Mouse (Mus musculus) MEL (cell line): ENCODE data around the gene Tdrkh. TPM values are rescaled to one million over a fixed set of nuclear protein-coding genes. Genes with fewer than 3 reads are reported as not detected.

ENCODE experiments used
- DNase-seq: peaks from one replicate; pipeline ENCODE4 v3.0.0; 2011; ENCODE audit warnings: low read depth, low spot score
- H3K27ac ChIP-seq: 2 replicates; pipeline ENCODE4 v1.5.1; 2012; ENCODE audit warnings: low read depth, mild to moderate bottlenecking, control low read depth, low read length, moderate library complexity; ENCODE audit not compliant: control insufficient read depth
- H3K27me3 ChIP-seq, 2 experiments: fragments of 150-350 bp in 1 of 2; sonication (generic) in 1 of 2; 2 replicates each; pipeline ENCODE4 v1.6.1; 2012; ENCODE audit warnings: low read length in 2 of 2, mild to moderate bottlenecking in 2 of 2, improper control_type of control experiment in 1 of 2, moderate library complexity in 1 of 2; ENCODE audit not compliant: insufficient read depth in 2 of 2, control insufficient read depth in 1 of 2
- H3K36me3 ChIP-seq, 2 experiments: 2 replicates each; pipeline ENCODE4 v1.6.1; 2012 to 2014; ENCODE audit warnings: low read length in 2 of 2, improper control_type of control experiment in 1 of 2, inconsistent platforms in 1 of 2, mild to moderate bottlenecking in 1 of 2; ENCODE audit not compliant: insufficient read depth in 2 of 2, control insufficient read depth in 1 of 2
- H3K4me1 ChIP-seq, 2 experiments: fragments of 150-350 bp in 1 of 2; sonication (generic) in 1 of 2; 2 replicates each; pipeline ENCODE4 v1.6.1; 2012; ENCODE audit warnings: low read length in 2 of 2, improper control_type of control experiment in 1 of 2, mild to moderate bottlenecking in 1 of 2; ENCODE audit not compliant: insufficient read depth in 2 of 2, control insufficient read depth in 1 of 2
- H3K4me3 ChIP-seq, 2 experiments: fragments of 150-350 bp in 1 of 2; sonication (generic) in 1 of 2; 2 replicates each; pipeline ENCODE4 v1.5.1; 2012; ENCODE audit warnings: low read depth in 2 of 2, low read length in 2 of 2, mild to moderate bottlenecking in 2 of 2, moderate library complexity in 2 of 2, control low read depth in 1 of 2, improper control_type of control experiment in 1 of 2; ENCODE audit not compliant: control insufficient read depth in 1 of 2, insufficient read depth in 1 of 2
- H3K79me2 ChIP-seq: 2 replicates; pipeline ENCODE4 v1.6.1; 2012; ENCODE audit warnings: mild to moderate bottlenecking, low read length, moderate library complexity; ENCODE audit not compliant: control insufficient read depth, poor library complexity, insufficient read depth
- H3K9ac ChIP-seq: 2 replicates; pipeline ENCODE4 v1.6.1; 2012; ENCODE audit warnings: low read depth, mild to moderate bottlenecking, control low read depth, low read length, moderate library complexity; ENCODE audit not compliant: control insufficient read depth, poor library complexity, severe bottlenecking
- H3K9me3 ChIP-seq: fragments of 150-350 bp; sonication (generic); replicated peaks from 2 replicates; pipeline ENCODE4 v1.6.1; 2012; ENCODE audit warnings: mild to moderate bottlenecking, low read length, improper control_type of control experiment, moderate library complexity; ENCODE audit not compliant: insufficient read depth
- BHLHE40 ChIP-seq: IDR thresholded peaks from 2 replicates; pipeline ENCODE4 v1.6.1; 2012; ENCODE audit warnings: low read depth, mild to moderate bottlenecking, inconsistent platforms, low read length, improper control_type of control experiment, borderline replicate concordance
- CHD1 ChIP-seq: IDR thresholded peaks from 2 replicates; pipeline ENCODE4 v1.6.1; 2012; ENCODE audit warnings: low read depth, mild to moderate bottlenecking, inconsistent platforms, low read length, improper control_type of control experiment
- CHD2 ChIP-seq: IDR thresholded peaks from 2 replicates; pipeline ENCODE4 v1.6.1; 2011; ENCODE audit warnings: low read length, improper control_type of control experiment
- E2F4 ChIP-seq: IDR thresholded peaks from 2 replicates; pipeline ENCODE4 v1.6.1; 2011; ENCODE audit warnings: low read depth, low read length, improper control_type of control experiment, borderline replicate concordance
- EP300 ChIP-seq, 2 experiments: IDR thresholded peaks; 2 replicates each; pipeline ENCODE4 v1.6.1; 2011; ENCODE audit warnings: improper control_type of control experiment in 2 of 2, low read length in 2 of 2, low read depth in 1 of 2, mild to moderate bottlenecking in 1 of 2
- GABPA ChIP-seq: IDR thresholded peaks from 2 replicates; pipeline ENCODE4 v1.6.1; 2012; ENCODE audit warnings: low read depth, mild to moderate bottlenecking, inconsistent platforms, low read length, improper control_type of control experiment, moderate library complexity
- GATA1 ChIP-seq: IDR thresholded peaks from 2 replicates; pipeline ENCODE4 v1.6.1; 2011; ENCODE audit warnings: low read depth, low read length, improper control_type of control experiment
- KAT2A ChIP-seq: conservative IDR thresholded peaks from 2 replicates; pipeline ENCODE4 v1.6.1; 2012; ENCODE audit warnings: low read depth, low read length, improper control_type of control experiment, inconsistent platforms
- MAFK ChIP-seq: IDR thresholded peaks from 2 replicates; pipeline ENCODE4 v1.6.1; 2011; ENCODE audit warnings: low read depth, mild to moderate bottlenecking, low read length, improper control_type of control experiment, borderline replicate concordance
- MAX ChIP-seq: IDR thresholded peaks from 2 replicates; pipeline ENCODE4 v1.6.1; 2011; ENCODE audit warnings: low read length, improper control_type of control experiment
- MAZ ChIP-seq: IDR thresholded peaks from 2 replicates; pipeline ENCODE4 v1.6.1; 2012; ENCODE audit warnings: low read depth, mild to moderate bottlenecking, inconsistent platforms, low read length, improper control_type of control experiment
- MEF2A ChIP-seq: IDR thresholded peaks from 2 replicates; pipeline ENCODE4 v1.6.1; 2014; ENCODE audit warnings: low read depth, mild to moderate bottlenecking, inconsistent platforms, low read length, improper control_type of control experiment; ENCODE audit not compliant: poor library complexity, insufficient replicate concordance, severe bottlenecking; ENCODE audit errors: extremely low read depth
- MXI1 ChIP-seq: IDR thresholded peaks from 2 replicates; pipeline ENCODE4 v1.6.1; 2011; ENCODE audit warnings: mild to moderate bottlenecking, low read depth, low read length, improper control_type of control experiment
- MYC ChIP-seq: IDR thresholded peaks from 2 replicates; pipeline ENCODE4 v1.6.1; 2011; ENCODE audit warnings: low read depth, mild to moderate bottlenecking, low read length, improper control_type of control experiment, moderate library complexity
- NELFE ChIP-seq: IDR thresholded peaks from 2 replicates; pipeline ENCODE4 v1.6.1; 2011; ENCODE audit warnings: low read depth, low read length, improper control_type of control experiment
- NRF1 ChIP-seq: IDR thresholded peaks from 2 replicates; pipeline ENCODE4 v1.6.1; 2014; ENCODE audit warnings: low read depth, mild to moderate bottlenecking, inconsistent platforms, low read length, improper control_type of control experiment, moderate library complexity; ENCODE audit not compliant: poor library complexity, insufficient read depth, severe bottlenecking
- POLR2A ChIP-seq, 2 experiments: IDR thresholded peaks; 2 replicates each; pipeline ENCODE4 v1.6.1; 2011 to 2012; ENCODE audit warnings: low read length in 2 of 2, mild to moderate bottlenecking in 2 of 2, control low read depth in 1 of 2, improper control_type of control experiment in 1 of 2, low read depth in 1 of 2, moderate library complexity in 1 of 2; ENCODE audit not compliant: control insufficient read depth in 1 of 2, insufficient read depth in 1 of 2, poor library complexity in 1 of 2
- POLR2AphosphoS2 ChIP-seq: IDR thresholded peaks from 2 replicates; pipeline ENCODE4 v1.6.1; 2011; ENCODE audit warnings: low read length, improper control_type of control experiment
- RCOR1 ChIP-seq: IDR thresholded peaks from 2 replicates; pipeline ENCODE4 v1.6.1; 2012; ENCODE audit warnings: low read depth, mild to moderate bottlenecking, inconsistent platforms, low read length, improper control_type of control experiment
- SIN3A ChIP-seq: IDR thresholded peaks from 2 replicates; pipeline ENCODE4 v1.6.1; 2012; ENCODE audit warnings: low read length, improper control_type of control experiment, inconsistent platforms
- SMC3 ChIP-seq: IDR thresholded peaks from 2 replicates; pipeline ENCODE4 v1.6.1; 2011; ENCODE audit warnings: low read depth, low read length, improper control_type of control experiment
- TCF12 ChIP-seq: IDR thresholded peaks from 2 replicates; pipeline ENCODE4 v1.6.1; 2014; ENCODE audit warnings: low read depth, mild to moderate bottlenecking, inconsistent platforms, low read length, improper control_type of control experiment, moderate library complexity
- UBTF ChIP-seq: IDR thresholded peaks from 2 replicates; pipeline ENCODE4 v1.6.1; 2012; ENCODE audit warnings: low read depth, mild to moderate bottlenecking, inconsistent platforms, low read length, improper control_type of control experiment, moderate library complexity, borderline replicate concordance; ENCODE audit not compliant: insufficient read depth
- USF2 ChIP-seq, 2 experiments: IDR thresholded peaks; 2 replicates each; pipeline ENCODE4 v1.6.1; 2011 to 2012; ENCODE audit warnings: improper control_type of control experiment in 2 of 2, low read length in 2 of 2, borderline replicate concordance in 1 of 2, inconsistent platforms in 1 of 2, low read depth in 1 of 2, mild to moderate bottlenecking in 1 of 2; ENCODE audit not compliant: insufficient read depth in 1 of 2
- ZC3H11A ChIP-seq: IDR thresholded peaks from 2 replicates; pipeline ENCODE4 v1.6.1; 2012; ENCODE audit warnings: low read depth, mild to moderate bottlenecking, inconsistent platforms, low read length, improper control_type of control experiment
- ZMIZ1 ChIP-seq: IDR thresholded peaks from 2 replicates; pipeline ENCODE4 v1.6.1; 2012; ENCODE audit warnings: low read depth, mild to moderate bottlenecking, inconsistent platforms, low read length, improper control_type of control experiment, moderate library complexity
- polyA plus RNA-seq, 2 experiments: library from polyadenylated mRNA; stranded (reverse) in 1 of 2; unstranded in 1 of 2; fragments of >175 nt in 1 of 2; fragments of >200 nt in 1 of 2; gene quantifications; 2 replicates each; pipeline versions ENCODE4 v1.2.1 to v1.2.4; 2012; ENCODE audit warnings: low replicate concordance in 2 of 2, low read depth in 1 of 2; ENCODE audit not compliant: insufficient read length in 2 of 2, insufficient read depth in 1 of 2, missing spikeins in 1 of 2
- total RNA-seq: library from RNA; depleted of rRNA; stranded (reverse); fragments of 300-350 nt; gene quantifications from 2 replicates; pipeline ENCODE4 v1.2.3, GENCODE M21; 2012

Tdrkh gene
- total and polyA plus RNA-seq, 3 experiments, result not detected

DNA sequence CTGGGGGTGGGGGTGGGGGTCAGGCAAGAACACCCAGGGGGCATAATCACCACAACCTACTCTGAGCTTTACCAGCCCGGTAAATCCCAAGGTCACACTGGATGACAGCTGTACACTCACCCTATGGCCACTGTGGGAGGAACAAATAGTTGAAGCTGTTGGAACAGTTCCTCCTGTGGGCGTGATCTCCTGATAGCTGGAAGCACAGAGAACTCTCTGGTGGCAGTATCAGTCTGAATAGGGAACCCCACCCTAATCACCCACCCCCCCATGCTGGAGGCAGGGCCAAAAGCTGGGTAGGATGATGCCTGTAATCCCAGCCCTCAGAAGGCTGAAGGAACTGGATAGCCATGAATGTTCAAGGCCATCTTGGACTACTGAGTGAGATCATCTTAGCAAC is 43.4 kb upstream of the Tdrkh start (continued):
- no peak for TF ChIP-seq MYC
- TF ChIP-seq EP300 (IDR thresholded peaks at IDR 0.05; ENCODE audit: low read depth in 1 of 2, low read length in 2 of 2), result peak; percentile 59 to 65
- no peak for TF ChIP-seq ZMIZ1

DNA sequence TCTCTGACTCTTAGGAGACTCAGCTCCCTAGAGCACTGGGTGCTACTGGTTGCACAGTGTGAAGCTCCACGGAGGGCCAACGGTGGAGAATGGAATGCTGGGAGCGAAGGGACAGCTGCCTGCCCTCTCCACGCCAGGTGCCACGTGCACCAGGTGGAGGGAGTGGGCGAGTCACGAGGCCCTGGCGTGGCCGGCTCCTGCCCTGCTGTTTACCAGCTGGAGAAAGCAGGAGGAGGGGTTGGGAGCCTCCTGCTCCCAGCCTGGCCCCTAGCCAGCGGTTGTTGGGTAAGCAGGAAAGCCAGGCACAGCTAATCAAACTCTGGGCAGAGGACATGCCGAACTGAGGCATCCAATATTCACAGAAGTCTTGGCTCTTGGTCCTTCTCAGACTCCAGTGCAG is 41.4 kb upstream of the Tdrkh start:
- Histone ChIP-seq H3K9ac (no peak overlapping the region), H3K4me1 (peaks cover 0 to 4% of the 10 kb centered on the region in 2 experiments; a peak in 3 of 4 replicates), H3K9me3 (no peaks in the 10 kb centered on the region), H3K27ac (no peak overlapping the region), H3K36me3 (peaks cover 0 to 6% of the 10 kb centered on the region in 2 experiments; a peak in 2 of 4 replicates), H3K79me2 (no peaks in the 10 kb centered on the region), H3K27me3 (no peaks in the 10 kb centered on the region), H3K4me3 (no peak overlapping the region)
- no peak for TF ChIP-seq CHD2
- TF ChIP-seq MXI1, result no peak
- TF ChIP-seq ZMIZ1, result no peak
- no peak for TF ChIP-seq CHD1
- no peak for TF ChIP-seq POLR2A (IDR thresholded peaks at IDR 0.05; ENCODE audit: control insufficient read depth in 1 of 2, insufficient read depth in 1 of 2, low read depth in 1 of 2, low read length in 2 of 2, poor library complexity in 1 of 2)
- TF ChIP-seq E2F4, result no peak
- no peak for TF ChIP-seq NRF1
- TF ChIP-seq SIN3A, result no peak
- no peak for TF ChIP-seq MAFK
- TF ChIP-seq MYC, result no peak
- no peak for TF ChIP-seq MAZ
- TF ChIP-seq BHLHE40, result no peak
- no peak for TF ChIP-seq ZC3H11A
- no peak for TF ChIP-seq MEF2A
- no peak for TF ChIP-seq RCOR1
- no peak for DNase-seq

DNA sequence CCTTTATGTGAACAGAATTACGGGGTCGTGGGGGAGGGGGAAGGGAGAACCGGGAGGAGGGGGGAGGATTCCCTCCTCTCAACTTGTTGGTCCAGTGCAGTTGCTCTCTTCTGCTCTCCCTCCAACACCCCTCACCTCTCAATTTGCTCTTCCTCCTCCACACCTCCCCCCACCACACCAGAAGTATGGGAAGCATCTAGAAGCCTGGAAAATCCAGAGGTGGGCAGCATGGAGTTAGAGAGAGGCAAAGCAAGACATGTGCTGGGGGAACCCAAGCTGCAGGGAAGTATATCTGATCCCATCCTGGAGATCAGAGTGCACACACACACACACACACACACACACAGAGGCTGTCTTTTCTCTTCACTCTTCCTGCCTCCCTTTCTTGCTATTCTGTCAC is 41.0 kb upstream of the Tdrkh start:
- no peak overlapping the region for H3K9ac ChIP-seq
- H3K27ac ChIP-seq, result no peak overlapping the region
- H3K4me1 ChIP-seq, result peaks cover 0 to 4% of the 10 kb centered on the region in 2 experiments; a peak in 3 of 4 replicates
- no peaks in the 10 kb centered on the region for H3K9me3 ChIP-seq
- peaks cover 0 to 6% of the 10 kb centered on the region in 2 experiments; a peak in 2 of 4 replicates for H3K36me3 ChIP-seq
- no peak overlapping the region for H3K4me3 ChIP-seq
- TF ChIP-seq POLR2AphosphoS2, result no peak
- TF ChIP-seq GABPA, result no peak
- TF ChIP-seq SMC3, result no peak
- TF ChIP-seq CHD1, result no peak
- no peak for TF ChIP-seq NRF1
- no peak for TF ChIP-seq NELFE
- no peak for TF ChIP-seq UBTF
- TF ChIP-seq KAT2A, result no peak
- no peak for TF ChIP-seq MAZ
- no peak for TF ChIP-seq TCF12
- no peak for TF ChIP-seq MYC
- no peak for TF ChIP-seq MAFK
- TF ChIP-seq USF2 (IDR thresholded peaks at IDR 0.05; ENCODE audit: borderline replicate concordance in 1 of 2, insufficient read depth in 1 of 2, low read depth in 1 of 2, low read length in 2 of 2), result no peak
- no peak for TF ChIP-seq E2F4
- no peak for TF ChIP-seq CHD2
- no peak for TF ChIP-seq GATA1
- no peak for TF ChIP-seq ZC3H11A
- no peak for TF ChIP-seq MAX
- no peak for TF ChIP-seq MXI1
- no peaks in the 10 kb centered on the region for H3K79me2 ChIP-seq
- DNase-seq, result no peak
- H3K27me3 ChIP-seq, result no peaks in the 10 kb centered on the region
